Mouse (Mus musculus) midbrain, embryonic 12.5 days (tissue): ENCODE results near the gene Lasp1. TPM values are rescaled to one million over a fixed set of nuclear protein-coding genes. Genes with fewer than 3 reads are reported as not detected.

Experiments
- ATAC-seq: fragments of 200-750 bp; cut with Nextera tagmentation; 2 replicates; pipeline ENCODE4 v1.8.0; 2017; ENCODE audit warnings: low read depth, moderate TSS enrichment, moderate library complexity; ENCODE audit not compliant: low FRiP score
- H3K27ac ChIP-seq: fragments of 300-500 bp; sonication (generic); replicated peaks from 2 replicates; pipeline ENCODE4 v1.5.1; 2016; ENCODE audit warnings: mild to moderate bottlenecking
- H3K27me3 ChIP-seq: fragments of 300-500 bp; sonication (generic); 2 replicates; pipeline ENCODE4 v1.6.1; 2016; ENCODE audit warnings: mild to moderate bottlenecking
- H3K36me3 ChIP-seq: fragments of 300-500 bp; sonication (generic); 2 replicates; pipeline ENCODE4 v1.6.1; 2016
- H3K4me1 ChIP-seq: fragments of 300-500 bp; sonication (generic); 2 replicates; pipeline ENCODE4 v1.6.1; 2016
- H3K4me2 ChIP-seq: fragments of 300-500 bp; sonication (generic); replicated peaks from 2 replicates; pipeline ENCODE4 v1.6.1; 2016; ENCODE audit warnings: mild to moderate bottlenecking, moderate library complexity
- H3K4me3 ChIP-seq: fragments of 300-500 bp; sonication (generic); 2 replicates; pipeline ENCODE4 v1.5.1; 2016; ENCODE audit warnings: mild to moderate bottlenecking
- H3K9ac ChIP-seq: fragments of 300-500 bp; sonication (generic); replicated peaks from 2 replicates; pipeline ENCODE4 v1.6.1; 2016; ENCODE audit warnings: mild to moderate bottlenecking, moderate library complexity
- H3K9me3 ChIP-seq: fragments of 300-500 bp; sonication (generic); 2 replicates; pipeline ENCODE4 v1.6.1; 2016; ENCODE audit warnings: mild to moderate bottlenecking
- WGBS: fragments of 180-500 bp; shearing (Covaris S2); methylation state at CpG from one replicate; pipeline ENCODE4 v1.1.7; 2016; 5-methylcytosine and 5-hydroxymethylcytosine counted together
- polyA plus RNA-seq: library from polyadenylated mRNA; unstranded; fragments of >200 nt; fragmentation: Nextera tagmentation; extraction: Ambion mirVana; gene quantifications from 2 replicates; pipeline ENCODE4 v1.2.1, GENCODE M21; 2016

Lasp1 gene
- polyA plus RNA-seq, 1 experiment from 2014 or later, result 102 TPM

DNA sequence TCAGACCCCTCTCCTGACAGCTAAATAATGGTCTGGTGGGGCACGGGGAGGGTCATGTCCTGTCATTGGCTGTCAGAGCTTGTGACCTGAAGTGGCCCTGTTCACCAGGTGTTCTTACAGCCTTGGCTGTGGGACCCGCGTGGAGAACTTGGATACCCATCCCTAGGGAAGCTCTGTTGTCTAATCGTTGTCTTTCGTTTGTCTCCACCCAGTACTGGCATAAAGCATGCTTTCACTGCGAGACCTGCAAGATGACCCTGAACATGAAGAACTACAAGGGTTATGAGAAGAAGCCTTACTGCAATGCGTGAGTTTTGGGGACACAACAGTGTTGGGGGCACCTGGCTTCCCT, 7.8 kb downstream of the Lasp1 start:
- H3K4me2 ChIP-seq, result peak overlapping the region; percentile 36; the same call in 1 of the 2 replicates
- peaks cover 23% of the 10 kb centered on the region for H3K36me3 ChIP-seq
- H3K27ac ChIP-seq, result peak overlapping the region; percentile 74; the same call in 1 of the 2 replicates
- H3K4me1 ChIP-seq, result peaks cover 79% of the 10 kb centered on the region
- no peak overlapping the region for H3K9ac ChIP-seq
- 64% methylated on average over 7 of the region's 7 CpGs for WGBS
- no peaks in the 10 kb centered on the region for H3K9me3 ChIP-seq
- no peak overlapping the region for H3K4me3 ChIP-seq
- no peak for ATAC-seq
- no peaks in the 10 kb centered on the region for H3K27me3 ChIP-seq

DNA sequence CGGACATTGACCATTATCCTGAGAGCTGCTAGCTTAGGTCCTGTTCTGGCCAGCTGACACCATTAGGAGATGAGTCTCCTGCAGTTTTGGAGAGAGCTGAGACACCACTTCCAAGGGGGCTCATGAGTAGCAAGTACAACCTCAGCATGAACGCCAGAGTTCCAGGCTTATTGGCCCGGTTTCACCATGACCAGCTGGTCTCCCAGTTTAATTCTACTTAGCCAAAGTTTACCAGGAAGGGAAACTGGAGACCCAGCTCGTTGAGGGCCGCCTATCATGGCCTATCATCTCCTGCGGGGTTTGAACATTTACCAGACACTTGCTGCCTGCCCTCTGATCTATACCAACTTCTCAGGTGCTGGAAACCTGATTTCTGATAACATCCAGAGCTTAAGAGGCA, 8.8 kb downstream of the Lasp1 start:
- peaks cover 23% of the 10 kb centered on the region for H3K36me3 ChIP-seq
- no peak overlapping the region for H3K9ac ChIP-seq
- 53% methylated on average over 6 of the region's 6 CpGs for WGBS
- no peak overlapping the region for H3K4me2 ChIP-seq
- H3K27me3 ChIP-seq, result no peaks in the 10 kb centered on the region
- H3K4me3 ChIP-seq, result no peak overlapping the region
- no peak for ATAC-seq
- H3K9me3 ChIP-seq, result no peaks in the 10 kb centered on the region
- peak overlapping the region; percentile 8; the same call in 1 of the 2 replicates for H3K27ac ChIP-seq
- peaks cover 81% of the 10 kb centered on the region for H3K4me1 ChIP-seq

DNA sequence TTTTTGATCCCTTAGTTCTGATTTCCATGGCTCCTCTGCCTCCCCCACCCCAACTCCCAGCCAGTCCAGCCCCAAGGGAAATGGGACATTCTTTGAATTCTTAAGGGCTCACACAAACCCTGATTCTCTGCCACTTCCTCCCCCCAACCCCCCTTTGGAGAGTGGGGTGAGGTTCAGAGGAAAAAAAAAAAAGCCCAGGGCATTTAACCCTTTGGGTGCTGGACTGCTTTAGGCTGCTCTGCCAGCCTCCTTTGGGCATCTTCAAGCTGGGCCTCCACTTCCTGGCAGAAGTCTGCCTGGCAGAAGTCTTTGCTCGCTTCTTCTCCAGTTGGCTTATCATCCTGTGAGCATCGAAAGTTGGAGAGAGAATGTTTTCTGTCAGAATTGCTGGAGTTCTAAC, 9.3 kb downstream of the Lasp1 start:
- ATAC-seq, result no peak
- Histone ChIP-seq H3K4me3 (no peak overlapping the region), H3K4me1 (peaks cover 85% of the 10 kb centered on the region), H3K27ac (no peak overlapping the region), H3K4me2 (no peak overlapping the region), H3K27me3 (no peaks in the 10 kb centered on the region), H3K9ac (no peak overlapping the region), H3K36me3 (peaks cover 23% of the 10 kb centered on the region), H3K9me3 (no peaks in the 10 kb centered on the region)
- WGBS, result 85% methylated on average over 2 of the region's 2 CpGs

DNA sequence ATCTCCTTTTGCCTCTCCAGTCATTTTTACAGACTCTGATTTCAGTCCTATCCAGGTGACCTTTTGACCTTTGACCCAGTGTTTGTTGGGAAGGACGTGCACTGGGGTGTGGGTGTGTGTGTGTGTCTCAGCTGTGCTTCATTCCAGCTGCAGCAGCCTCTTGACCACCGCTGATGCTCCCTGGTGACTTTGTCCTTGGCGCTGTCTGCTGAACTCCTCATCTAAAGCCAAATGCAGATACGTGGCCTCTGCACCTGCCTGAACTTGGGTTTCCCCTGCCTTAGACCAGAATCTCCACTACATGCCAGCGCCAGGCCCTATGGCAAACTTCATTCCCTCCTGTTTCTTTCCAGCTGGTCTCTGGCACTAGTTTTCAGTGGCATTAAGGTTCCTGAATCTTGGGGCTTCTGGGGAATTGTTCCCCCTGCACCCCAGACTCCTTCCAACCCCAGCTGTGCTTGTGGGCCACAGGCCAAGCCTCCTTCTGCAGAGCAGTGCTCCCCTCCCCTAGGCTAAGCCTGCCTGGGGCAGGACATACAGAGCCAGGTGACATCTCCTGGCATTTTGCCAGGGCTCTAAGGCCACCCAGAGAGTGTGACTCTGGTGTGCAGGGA, 9.9 kb downstream of the Lasp1 start:
- ATAC-seq, result no peak
- Histone ChIP-seq H3K9ac (no peak overlapping the region; the same call in 1 of the 2 replicates), H3K4me1 (peaks cover 92% of the 10 kb centered on the region)

DNA sequence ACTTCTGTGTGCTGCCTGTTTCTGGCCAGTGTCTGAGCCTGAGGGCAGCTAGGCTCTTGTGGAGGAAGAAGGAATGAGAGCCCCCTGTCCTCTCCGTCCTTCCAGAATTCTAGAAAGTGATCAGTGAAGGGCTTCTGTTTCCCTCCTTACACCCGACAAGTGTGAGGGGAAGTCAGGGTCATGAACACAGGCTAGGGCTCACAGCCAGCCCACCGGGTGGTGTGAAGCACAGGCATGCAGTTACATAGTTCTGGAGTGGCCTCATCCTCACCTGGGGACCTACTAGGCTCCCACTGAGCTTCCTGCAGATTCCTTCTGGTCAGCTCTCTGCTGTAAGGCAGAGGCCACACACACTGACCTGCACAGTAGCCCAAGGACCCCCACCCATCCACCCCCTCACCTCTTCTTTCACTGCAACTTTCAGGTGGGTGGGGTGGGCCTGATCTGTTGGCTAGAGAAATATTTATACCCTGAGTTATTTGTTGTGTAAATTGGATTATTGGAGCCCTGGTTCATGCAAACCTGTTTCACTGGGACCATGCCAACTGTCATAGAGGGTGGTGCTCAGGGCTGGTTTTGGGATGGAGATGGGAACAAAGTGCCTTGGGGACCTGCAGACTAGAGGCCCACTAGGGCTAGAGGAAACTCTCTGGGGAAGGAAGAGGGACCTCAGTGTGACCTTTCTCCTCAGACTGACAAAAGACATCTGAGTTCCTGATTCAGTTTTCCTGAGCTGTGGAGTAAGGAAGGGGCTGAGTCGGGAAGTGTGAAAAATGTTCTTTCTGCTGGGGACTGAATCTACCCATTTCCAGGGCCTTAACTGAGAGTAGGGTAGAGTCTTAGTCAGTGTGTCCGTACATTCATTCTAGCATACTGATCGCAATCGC, 10.7 kb downstream of the Lasp1 start:
- H3K4me2 ChIP-seq, result no peak overlapping the region
- H3K9ac ChIP-seq, result peak overlapping the region; percentile 16; the same call in 1 of the 2 replicates
- no peak overlapping the region for H3K4me3 ChIP-seq
- 76% methylated on average over 7 of the region's 7 CpGs for WGBS
- ATAC-seq, result no peak
- peaks cover 91% of the 10 kb centered on the region for H3K4me1 ChIP-seq
- no peaks in the 10 kb centered on the region for H3K9me3 ChIP-seq
- 0 out of 2 replicates have a peak overlapping the region, but pooled peaks have one; percentile 49 for H3K27ac ChIP-seq
- peaks cover 30% of the 10 kb centered on the region for H3K36me3 ChIP-seq
- H3K27me3 ChIP-seq, result no peaks in the 10 kb centered on the region

More for the DNA sequence above, 9.9 kb downstream of the Lasp1 start:
- no peaks in the 10 kb centered on the region for H3K9me3 ChIP-seq
- WGBS, result 36% methylated on average over 5 of the region's 5 CpGs
- no peak overlapping the region for H3K4me3 ChIP-seq
- no peaks in the 10 kb centered on the region for H3K27me3 ChIP-seq
- H3K36me3 ChIP-seq, result peaks cover 25% of the 10 kb centered on the region
- 0 out of 2 replicates have a peak overlapping the region, but pooled peaks have one; percentile 49 for H3K27ac ChIP-seq
- H3K4me2 ChIP-seq, result no peak overlapping the region

DNA sequence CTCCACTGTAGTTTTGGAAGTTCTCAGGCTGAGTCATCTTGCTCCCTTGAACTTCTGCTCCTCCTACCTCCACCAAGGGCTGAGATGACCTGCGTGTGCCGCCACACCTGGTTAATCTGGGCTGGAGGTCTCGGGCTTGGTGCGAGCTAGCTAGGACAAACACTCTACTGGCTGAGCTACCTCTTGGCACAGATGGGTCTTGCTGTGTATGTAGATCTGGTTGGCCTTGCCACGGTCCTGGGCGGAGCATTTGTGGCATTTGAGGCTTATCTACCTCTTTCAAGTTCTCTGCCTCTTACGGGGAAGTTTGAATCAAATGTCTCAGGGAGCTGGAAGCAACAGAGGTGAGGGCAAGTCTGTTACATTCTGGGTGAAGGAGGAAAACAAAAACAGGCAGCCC, 11.6 kb downstream of the Lasp1 start:
- 78% methylated on average over 7 of the region's 7 CpGs for WGBS
- no peak overlapping the region for H3K9ac ChIP-seq
- no peak for ATAC-seq
- peaks cover 87% of the 10 kb centered on the region for H3K4me1 ChIP-seq
- H3K9me3 ChIP-seq, result no peaks in the 10 kb centered on the region
- H3K27me3 ChIP-seq, result no peaks in the 10 kb centered on the region
- no peak overlapping the region for H3K4me3 ChIP-seq
- H3K27ac ChIP-seq, result peak overlapping the region; percentile 27; the same call in 1 of the 2 replicates
- peaks cover 35% of the 10 kb centered on the region for H3K36me3 ChIP-seq
- no peak overlapping the region for H3K4me2 ChIP-seq

DNA sequence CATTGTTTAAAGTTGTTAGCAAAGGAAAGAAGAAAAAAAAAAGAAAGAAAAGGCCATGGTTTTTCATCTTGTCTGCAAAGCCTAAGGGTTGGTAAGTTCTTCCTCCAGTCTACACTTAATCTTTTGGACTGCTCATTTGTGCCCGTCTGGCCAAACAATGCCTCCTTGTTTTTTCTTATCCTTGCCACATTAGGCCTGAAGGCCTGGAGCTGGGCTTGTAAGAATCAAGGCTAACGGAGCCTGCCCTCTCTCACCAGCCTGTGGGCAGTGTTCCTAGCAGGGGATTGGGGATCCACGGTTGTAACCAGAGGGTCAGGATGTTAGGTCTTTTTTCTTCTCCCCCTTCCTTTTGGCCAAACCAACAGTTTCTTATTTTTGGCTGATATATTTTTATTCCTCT, 12.2 kb downstream of the Lasp1 start:
- Histone ChIP-seq H3K36me3 (peaks cover 40% of the 10 kb centered on the region), H3K4me1 (peaks cover 87% of the 10 kb centered on the region), H3K4me2 (0 out of 2 replicates have a peak overlapping the region, but pooled peaks have one; percentile 46), H3K9me3 (no peaks in the 10 kb centered on the region), H3K27ac (peak overlapping the region; percentile 94; the same call in 1 of the 2 replicates), H3K27me3 (no peaks in the 10 kb centered on the region), H3K4me3 (no peak overlapping the region), H3K9ac (no peak overlapping the region)
- WGBS, result 9% methylated on average over 3 of the region's 3 CpGs
- no peak for ATAC-seq

DNA sequence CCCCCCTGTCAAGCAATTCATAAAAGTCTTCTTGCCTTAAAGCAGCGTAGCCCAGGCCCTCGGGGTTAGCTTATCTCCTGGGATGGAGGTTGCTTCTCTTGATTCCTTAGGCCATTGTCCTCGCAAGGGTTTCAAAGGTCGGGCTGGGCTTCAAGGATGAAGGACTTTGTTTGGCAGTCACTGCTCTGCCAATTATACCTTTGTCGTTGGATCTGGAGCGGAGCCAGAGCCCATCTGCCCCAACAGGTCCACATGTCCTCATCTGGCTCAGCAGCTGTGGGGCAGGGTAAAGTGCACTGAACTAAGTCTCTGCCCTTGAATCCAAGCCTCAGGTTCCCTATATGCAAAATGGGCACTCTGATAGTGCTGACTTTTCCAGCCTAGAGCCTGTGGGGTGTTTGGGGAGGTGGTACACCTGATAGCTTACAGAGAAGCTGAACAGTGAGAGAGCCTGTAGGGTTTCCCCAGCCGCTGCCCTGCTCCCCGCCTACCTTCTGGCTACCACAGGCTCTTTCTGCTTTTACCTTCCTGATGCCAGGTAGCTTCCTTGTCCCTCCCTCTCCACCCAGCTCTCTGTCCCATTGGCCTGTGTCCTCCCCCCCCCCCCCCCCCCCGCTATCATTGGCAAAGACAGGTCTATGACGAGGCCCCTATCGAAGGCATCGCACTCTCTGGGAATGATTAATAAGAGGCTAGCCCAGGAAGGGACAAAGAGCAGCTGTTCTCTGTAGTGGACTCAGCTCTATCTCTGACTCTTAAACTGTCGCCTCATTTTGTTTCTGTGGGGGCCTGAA, 13.0 kb downstream of the Lasp1 start:
- Histone ChIP-seq H3K9me3 (no peaks in the 10 kb centered on the region), H3K9ac (peak overlapping the region; percentile 40), H3K27me3 (no peaks in the 10 kb centered on the region), H3K27ac (peak overlapping the region; percentile 94), H3K4me2 (peak overlapping the region; percentile 46), H3K36me3 (peaks cover 42% of the 10 kb centered on the region), H3K4me1 (peaks cover 84% of the 10 kb centered on the region), H3K4me3 (no peak overlapping the region)
- ATAC-seq, result peak; percentile 7; the same call in 1 of the 2 replicates
- WGBS, result 24% methylated on average over 12 of the region's 13 CpGs

DNA sequence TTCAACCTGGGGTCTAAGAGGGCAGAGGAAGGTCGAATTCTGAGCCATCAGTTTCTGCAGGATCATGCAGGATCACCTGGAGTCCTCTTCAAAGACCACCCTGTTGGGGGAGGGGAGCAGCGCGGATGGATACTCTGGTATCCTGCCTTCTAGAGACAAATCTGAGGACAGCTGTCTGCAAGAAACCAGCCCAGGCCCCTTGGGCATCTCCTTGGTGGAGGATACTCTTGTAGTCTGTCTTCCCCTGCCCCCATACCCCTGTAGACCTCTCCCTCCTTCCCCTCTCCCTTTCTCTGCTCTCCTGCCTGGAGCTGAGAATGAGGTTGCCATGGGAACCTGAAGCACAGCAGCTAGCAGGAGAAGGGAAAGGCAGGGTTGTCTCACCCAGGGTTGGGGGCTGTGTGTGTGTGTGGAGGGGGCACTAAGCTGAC, 13.7 kb downstream of the Lasp1 start:
- H3K36me3 ChIP-seq, result peaks cover 38% of the 10 kb centered on the region
- 9% methylated on average over 3 of the region's 3 CpGs for WGBS
- H3K27ac ChIP-seq, result peak overlapping the region; percentile 94
- H3K4me3 ChIP-seq, result peak overlapping the region; percentile 13; the same call in 1 of the 2 replicates
- ATAC-seq, result peak; percentile 90
- no peaks in the 10 kb centered on the region for H3K9me3 ChIP-seq
- H3K27me3 ChIP-seq, result no peaks in the 10 kb centered on the region
- peak overlapping the region; percentile 40 for H3K9ac ChIP-seq
- H3K4me2 ChIP-seq, result peak overlapping the region; percentile 46
- H3K4me1 ChIP-seq, result peaks cover 87% of the 10 kb centered on the region

DNA sequence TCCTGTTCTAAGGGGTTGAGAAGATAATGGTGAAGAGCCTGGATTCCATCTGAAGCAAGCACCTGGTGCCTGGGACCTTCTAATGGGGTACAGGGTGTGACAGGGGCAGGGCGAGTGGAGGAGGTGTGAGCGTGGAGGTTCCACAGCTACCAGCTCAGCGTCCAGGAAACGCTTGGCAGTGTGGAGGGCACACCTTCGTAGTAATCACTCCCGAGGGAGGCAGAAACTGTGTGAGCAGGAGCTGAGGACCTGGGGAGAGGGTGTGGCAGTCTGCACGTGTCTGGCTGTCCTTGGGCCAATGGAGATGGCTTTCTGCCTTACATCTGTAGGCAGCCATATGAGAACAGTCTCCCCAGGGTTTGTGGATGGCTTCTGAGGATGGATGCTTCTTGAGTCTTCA, 14.3 kb downstream of the Lasp1 start:
- 32% methylated on average over 7 of the region's 7 CpGs for WGBS
- ATAC-seq, result peak; percentile 45

DNA sequence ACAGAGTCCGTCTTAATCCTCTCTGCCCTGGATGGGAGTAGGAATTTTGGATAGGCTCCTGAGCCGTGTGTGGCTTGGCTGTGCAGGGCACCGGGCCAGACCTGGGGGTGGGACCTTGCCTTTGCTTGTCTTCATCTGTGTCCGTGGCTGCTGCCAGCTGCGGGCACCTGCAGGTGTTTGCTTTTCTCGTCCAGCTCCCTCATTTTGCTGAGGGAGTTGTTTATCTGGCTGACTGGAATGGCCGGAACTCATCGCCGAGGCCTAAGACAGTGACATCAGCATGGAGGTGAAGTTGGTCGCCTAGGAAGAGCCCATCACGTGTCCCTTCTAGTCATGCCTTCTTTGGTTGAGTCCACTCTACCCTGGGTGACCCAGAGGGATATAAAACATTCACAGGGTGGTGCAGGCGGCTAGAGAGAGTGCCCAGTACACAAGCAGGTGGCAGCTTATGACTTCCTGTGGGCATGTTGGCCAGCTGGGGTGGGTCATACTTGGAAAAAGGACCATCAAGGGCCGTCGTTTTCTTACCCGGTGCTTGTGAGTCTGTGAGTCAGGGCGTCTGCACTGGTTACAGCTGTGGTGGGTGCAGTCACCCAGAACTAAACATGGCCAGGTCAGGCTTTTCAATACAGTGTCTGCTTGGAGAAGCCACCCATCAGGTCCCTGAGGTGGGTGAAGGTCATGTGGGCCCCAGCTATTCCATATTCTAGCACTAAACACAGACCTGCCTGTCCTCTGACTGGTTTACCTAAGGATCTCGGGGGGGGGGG, 15.1 kb downstream of the Lasp1 start:
- H3K4me1 ChIP-seq, result peaks cover 87% of the 10 kb centered on the region
- H3K9ac ChIP-seq, result peak overlapping the region; percentile 40; the same call in 1 of the 2 replicates
- no peaks in the 10 kb centered on the region for H3K9me3 ChIP-seq
- 78% methylated on average over 17 of the region's 17 CpGs for WGBS
- H3K4me2 ChIP-seq, result no peak overlapping the region
- no peak for ATAC-seq
- no peak overlapping the region for H3K4me3 ChIP-seq
- H3K36me3 ChIP-seq, result peaks cover 30% of the 10 kb centered on the region
- H3K27ac ChIP-seq, result peak overlapping the region; percentile 94
- no peaks in the 10 kb centered on the region for H3K27me3 ChIP-seq

More for the DNA sequence above, 14.3 kb downstream of the Lasp1 start:
- Histone ChIP-seq H3K36me3 (peaks cover 37% of the 10 kb centered on the region), H3K4me1 (peaks cover 87% of the 10 kb centered on the region), H3K4me2 (peak overlapping the region; percentile 46), H3K9ac (peak overlapping the region; percentile 40), H3K27ac (peak overlapping the region; percentile 94), H3K9me3 (no peaks in the 10 kb centered on the region), H3K27me3 (no peaks in the 10 kb centered on the region), H3K4me3 (peak overlapping the region; percentile 13; the same call in 1 of the 2 replicates)
